Mouse (Mus musculus) neural tube, embryonic 13.5 days (tissue): ENCODE results near the gene Ift27. TPM values are rescaled to one million over a fixed set of nuclear protein-coding genes. Genes with fewer than 3 reads are reported as not detected.

Experiments
- ATAC-seq: fragments of 200-750 bp; cut with Nextera tagmentation; 2 replicates; pipeline ENCODE4 v1.8.0; 2017; ENCODE audit warnings: low read depth, mild to moderate bottlenecking, moderate TSS enrichment, moderate library complexity
- H3K27ac ChIP-seq: fragments of 300-500 bp; sonication (generic); replicated peaks from 2 replicates; pipeline ENCODE4 v1.5.1; 2015; ENCODE audit warnings: moderate library complexity, mild to moderate bottlenecking, inconsistent platforms
- H3K27me3 ChIP-seq: fragments of 300-500 bp; sonication (generic); 2 replicates; pipeline ENCODE4 v1.6.1; 2015; ENCODE audit warnings: mild to moderate bottlenecking, inconsistent platforms
- H3K36me3 ChIP-seq: fragments of 300-500 bp; sonication (generic); 2 replicates; pipeline ENCODE4 v1.6.1; 2015; ENCODE audit warnings: mild to moderate bottlenecking, inconsistent platforms
- H3K4me1 ChIP-seq: fragments of 300-500 bp; sonication (generic); replicated peaks from 2 replicates; pipeline ENCODE4 v1.6.1; 2015; ENCODE audit warnings: inconsistent platforms
- H3K4me2 ChIP-seq: fragments of 300-500 bp; sonication (generic); 2 replicates; pipeline ENCODE4 v1.6.1; 2015; ENCODE audit warnings: inconsistent platforms, mild to moderate bottlenecking, moderate library complexity
- H3K4me3 ChIP-seq: fragments of 300-500 bp; sonication (generic); 2 replicates; pipeline ENCODE4 v1.5.1; 2015; ENCODE audit warnings: mild to moderate bottlenecking, inconsistent platforms
- H3K9ac ChIP-seq: fragments of 300-500 bp; sonication (generic); 2 replicates; pipeline ENCODE4 v1.6.1; 2015; ENCODE audit warnings: moderate library complexity, mild to moderate bottlenecking, inconsistent platforms
- H3K9me3 ChIP-seq: fragments of 300-500 bp; sonication (generic); 2 replicates; pipeline ENCODE4 v1.6.1; 2016; ENCODE audit warnings: inconsistent platforms
- WGBS: fragments of 180-500 bp; shearing (Covaris S2); methylation state at CpG from one replicate; pipeline ENCODE4 v1.1.7; 2015; 5-methylcytosine and 5-hydroxymethylcytosine counted together
- polyA plus RNA-seq: library from polyadenylated mRNA; unstranded; fragments of >200 nt; fragmentation: Nextera tagmentation; extraction: Ambion mirVana; gene quantifications from 2 replicates; pipeline ENCODE4 v1.2.1, GENCODE M21; 2015

Gene Ift27
- polyA plus RNA-seq, 1 experiment from 2014 or later: 96.9 TPM

- peaks cover 4% of the 10 kb centered on the region; the same call in 1 of the 2 replicates for H3K27me3 ChIP-seq
- H3K9me3 ChIP-seq: no peaks in the 10 kb centered on the region
- peaks cover 19% of the 10 kb centered on the region for H3K4me1 ChIP-seq
- ATAC-seq: no peak
- no peak overlapping the region for H3K9ac ChIP-seq
- H3K36me3 ChIP-seq: no peaks in the 10 kb centered on the region
- no peak overlapping the region for H3K4me2 ChIP-seq
- H3K27ac ChIP-seq: no peak overlapping the region
- WGBS: 57% methylated on average over 5 of the region's 5 CpGs
- no peak overlapping the region for H3K4me3 ChIP-seq
Observed at GRCm38 (mm10) chr15:78186906-78187305, 13.0 kb upstream of the Ift27 start.

- Histone ChIP-seq H3K9ac (no peak overlapping the region), H3K27ac (no peak overlapping the region), H3K4me1 (peaks cover 31% of the 10 kb centered on the region), H3K36me3 (no peaks in the 10 kb centered on the region), H3K4me3 (no peak overlapping the region), H3K9me3 (no peaks in the 10 kb centered on the region), H3K4me2 (no peak overlapping the region), H3K27me3 (peaks cover 4% of the 10 kb centered on the region; the same call in 1 of the 2 replicates)
- 91% methylated on average over 4 of the region's 4 CpGs for WGBS
- ATAC-seq: no peak
Observed at GRCm38 (mm10) chr15:78185609-78186008, 11.7 kb upstream of the Ift27 start.

GRCm38 (mm10) chr15:78184855-78185254 is 10.9 kb upstream of the Ift27 start:
- Histone ChIP-seq H3K4me1 (peaks cover 31% of the 10 kb centered on the region), H3K27ac (no peak overlapping the region), H3K9me3 (no peaks in the 10 kb centered on the region), H3K27me3 (peaks cover 4% of the 10 kb centered on the region; the same call in 1 of the 2 replicates), H3K36me3 (no peaks in the 10 kb centered on the region), H3K9ac (no peak overlapping the region), H3K4me2 (peak overlapping the region; percentile 23; the same call in 1 of the 2 replicates), H3K4me3 (no peak overlapping the region)
- ATAC-seq: peak; percentile 54; the same call in 1 of the 2 replicates
- WGBS: 2% methylated on average over 10 of the region's 10 CpGs

GRCm38 (mm10) chr15:78181701-78182405 is 7.9 kb upstream of the Ift27 start:
- peak; percentile 78 for ATAC-seq
- H3K4me2 ChIP-seq: peak overlapping the region; percentile 27
- H3K36me3 ChIP-seq: no peaks in the 10 kb centered on the region
- peak overlapping the region; percentile 87 for H3K27ac ChIP-seq
- 18% methylated on average over 8 of the region's 8 CpGs for WGBS
- peaks cover 58% of the 10 kb centered on the region for H3K4me1 ChIP-seq
- no peaks in the 10 kb centered on the region for H3K9me3 ChIP-seq
- H3K4me3 ChIP-seq: no peak overlapping the region
- H3K9ac ChIP-seq: peak overlapping the region; percentile 31; the same call in 1 of the 2 replicates
- H3K27me3 ChIP-seq: peaks cover 4% of the 10 kb centered on the region; the same call in 1 of the 2 replicates

GRCm38 (mm10) chr15:78179775-78180174 is 5.9 kb upstream of the Ift27 start:
- Histone ChIP-seq H3K27me3 (peaks cover 4% of the 10 kb centered on the region; the same call in 1 of the 2 replicates), H3K9ac (no peak overlapping the region), H3K27ac (no peak overlapping the region), H3K4me2 (no peak overlapping the region), H3K4me3 (no peak overlapping the region), H3K36me3 (no peaks in the 10 kb centered on the region), H3K4me1 (peaks cover 62% of the 10 kb centered on the region), H3K9me3 (no peaks in the 10 kb centered on the region)
- no peak for ATAC-seq
- WGBS: 72% methylated on average over 3 of the region's 3 CpGs

- WGBS: 4% methylated on average over 9 of the region's 9 CpGs
Observed at GRCm38 (mm10) chr15:78178397-78178796, 4.5 kb upstream of the Ift27 start.

GRCm38 (mm10) chr15:78177257-78177656 is 3.4 kb upstream of the Ift27 start:
- Histone ChIP-seq H3K9me3 (no peaks in the 10 kb centered on the region), H3K4me1 (peaks cover 67% of the 10 kb centered on the region), H3K9ac (0 out of 2 replicates have a peak overlapping the region, but pooled peaks have one; percentile 27), H3K27me3 (no peaks in the 10 kb centered on the region), H3K27ac (peak overlapping the region; percentile 70), H3K4me3 (no peak overlapping the region), H3K4me2 (no peak overlapping the region), H3K36me3 (no peaks in the 10 kb centered on the region)
- no peak for ATAC-seq
- WGBS: 56% methylated on average over 10 of the region's 10 CpGs

More at GRCm38 (mm10) chr15:78178397-78178796, 4.5 kb upstream of the Ift27 start:
- H3K36me3 ChIP-seq: no peaks in the 10 kb centered on the region
- no peaks in the 10 kb centered on the region for H3K27me3 ChIP-seq
- peak overlapping the region; percentile 19 for H3K4me2 ChIP-seq
- H3K27ac ChIP-seq: peak overlapping the region; percentile 70
- 0 out of 2 replicates have a peak overlapping the region, but pooled peaks have one; percentile 17 for H3K9ac ChIP-seq
- H3K4me3 ChIP-seq: no peak overlapping the region
- H3K9me3 ChIP-seq: no peaks in the 10 kb centered on the region
- ATAC-seq: no peak
- peaks cover 63% of the 10 kb centered on the region for H3K4me1 ChIP-seq

GRCm38 (mm10) chr15:78174887-78175245 is 959 bp upstream of the Ift27 start:
- ATAC-seq: no peak
- peak overlapping the region; percentile 87 for H3K27ac ChIP-seq
- peak overlapping the region; percentile 52 for H3K4me2 ChIP-seq
- peak overlapping the region; percentile 39 for H3K4me3 ChIP-seq
- peaks cover 58% of the 10 kb centered on the region for H3K4me1 ChIP-seq
- 76% methylated on average over 6 of the region's 6 CpGs for whole genome bisulfite sequencing
- no peaks in the 10 kb centered on the region for H3K9me3 ChIP-seq
- H3K9ac ChIP-seq: peak overlapping the region; percentile 69
- H3K36me3 ChIP-seq: no peaks in the 10 kb centered on the region
- no peaks in the 10 kb centered on the region for H3K27me3 ChIP-seq

GRCm38 (mm10) chr15:78172899-78173817 is 749 bp downstream of the Ift27 start:
- H3K9me3 ChIP-seq: no peaks in the 10 kb centered on the region
- H3K4me3 ChIP-seq: peak overlapping the region; percentile 53
- peak overlapping the region; percentile 83 for H3K4me2 ChIP-seq
- peak overlapping the region; percentile 78 for H3K9ac ChIP-seq
- WGBS: 24% methylated on average over 26 of the region's 26 CpGs
- peaks cover 42% of the 10 kb centered on the region for H3K4me1 ChIP-seq
- no peaks in the 10 kb centered on the region for H3K36me3 ChIP-seq
- ATAC-seq: no peak
- no peaks in the 10 kb centered on the region for H3K27me3 ChIP-seq
- H3K27ac ChIP-seq: no peak overlapping the region

- Histone ChIP-seq H3K4me2 (peak overlapping the region; percentile 83), H3K36me3 (peaks cover 2% of the 10 kb centered on the region; the same call in 1 of the 2 replicates), H3K4me1 (peaks cover 35% of the 10 kb centered on the region), H3K9ac (0 out of 2 replicates have a peak overlapping the region, but pooled peaks have one; percentile 78), H3K9me3 (no peaks in the 10 kb centered on the region), H3K27ac (no peak overlapping the region), H3K27me3 (no peaks in the 10 kb centered on the region), H3K4me3 (peak overlapping the region; percentile 53; the same call in 1 of the 2 replicates)
- ATAC-seq: no peak
- WGBS: 85% methylated on average over 11 of the region's 11 CpGs
Observed at GRCm38 (mm10) chr15:78172256-78172898, 1.5 kb downstream of the Ift27 start.

- Histone ChIP-seq H3K27ac (no peak overlapping the region), H3K4me1 (peaks cover 30% of the 10 kb centered on the region), H3K9ac (no peak overlapping the region), H3K36me3 (peaks cover 8% of the 10 kb centered on the region; the same call in 1 of the 2 replicates), H3K4me2 (no peak overlapping the region), H3K27me3 (no peaks in the 10 kb centered on the region), H3K4me3 (no peak overlapping the region), H3K9me3 (no peaks in the 10 kb centered on the region)
- 88% methylated on average over 10 of the region's 10 CpGs for WGBS
- ATAC-seq: no peak
Observed at GRCm38 (mm10) chr15:78171651-78172050, 2.3 kb downstream of the Ift27 start.
